Mouse (Mus musculus): Measurements from ENCODE around the gene Svs1. TPM values are rescaled to one million over a fixed set of nuclear protein-coding genes. Genes with fewer than 3 reads are reported as not detected.

The Svs1 gene
- total RNA-seq (2012; rRNA removed): not detected in 2 replicates

GRCm38 (mm10) chr6:48986444-48986990 is at the start of gene Svs1:
Gene Svs1, plus strand, starts transcription at chr6:48986861.
- H3K9ac ChIP-seq (ENCODE audit: insufficient read depth, low read depth, low read length, poor library complexity, severe bottlenecking): no peak within 1 kb of the TSS
- DNase-seq (ENCODE audit: low read depth, low spot score): no peak
- in situ Hi-C loops (cut with MboI; ENCODE audit: low sequenced_read_pairs in 2 of 2, unreplicated experiment in 2 of 2): no loop called here
- no peaks in the 10 kb centered on the region for H3K4me1 ChIP-seq (ENCODE audit: control insufficient read depth in 2 of 2, insufficient read depth in 2 of 2, low read length in 2 of 2, poor library complexity in 1 of 2)
- no peak within 1 kb of the TSS for H3K4me3 ChIP-seq (ENCODE audit: insufficient read depth in 1 of 2, low read depth in 1 of 2, low read length in 2 of 2, poor library complexity in 1 of 2, severe bottlenecking in 1 of 2)
- no peak for TF ChIP-seq HCFC1 (IDR thresholded peaks at IDR 0.05; ENCODE audit: borderline replicate concordance, insufficient read depth, low read length)
- TF ChIP-seq ZNF384 (IDR thresholded peaks at IDR 0.05; ENCODE audit: low read depth, low read length): no peak
- no peak within 1 kb of the TSS for H3K27ac ChIP-seq (ENCODE audit: insufficient read depth, low read depth, low read length, poor library complexity, severe bottlenecking)
- H3K36me3 ChIP-seq (ENCODE audit: control insufficient read depth, insufficient read depth, low read length, poor library complexity, severe bottlenecking): no peaks in the 10 kb centered on the region
- no peaks in the 10 kb centered on the region for H3K9me3 ChIP-seq (ENCODE audit: control insufficient read depth, insufficient read depth, low read depth, low read length)

DNA sequence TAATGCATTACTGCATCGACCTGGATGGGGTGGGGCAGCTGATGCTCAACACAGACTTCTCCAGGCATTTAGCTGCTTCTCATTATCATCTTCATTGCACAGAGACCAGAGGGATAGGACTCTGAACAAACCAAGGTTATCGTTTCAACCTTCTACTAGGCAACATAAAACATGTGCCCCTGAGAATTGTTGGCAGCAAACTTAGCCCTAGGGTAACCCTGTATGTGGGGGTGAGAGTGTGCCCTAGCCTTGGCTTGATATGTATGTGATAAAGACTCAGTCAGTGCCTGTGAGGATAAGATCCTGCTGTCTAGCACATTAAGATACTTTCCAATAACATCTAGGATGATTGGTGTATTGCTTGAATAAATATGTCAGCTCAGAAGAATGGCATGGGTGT is 37.1 kb upstream of the Svs1 start:
- no peak for DNase-seq (ENCODE audit: low read depth, low spot score)
- H3K4me1 ChIP-seq (ENCODE audit: control insufficient read depth in 2 of 2, insufficient read depth in 2 of 2, low read length in 2 of 2, poor library complexity in 1 of 2): no peaks in the 10 kb centered on the region
- H3K4me3 ChIP-seq (ENCODE audit: insufficient read depth in 1 of 2, low read depth in 1 of 2, low read length in 2 of 2, poor library complexity in 1 of 2, severe bottlenecking in 1 of 2): no peak overlapping the region
- TF ChIP-seq CHD2 (IDR thresholded peaks at IDR 0.05; ENCODE audit: low read depth, low read length) (no peak), MAFK (IDR thresholded peaks at IDR 0.05; ENCODE audit: insufficient read depth, low read depth, low read length) (no peak), ZNF384 (IDR thresholded peaks at IDR 0.05; ENCODE audit: low read depth, low read length) (no peak), ZC3H11A (IDR thresholded peaks at IDR 0.05; ENCODE audit: borderline replicate concordance, low read depth, low read length) (no peak), HCFC1 (IDR thresholded peaks at IDR 0.05; ENCODE audit: borderline replicate concordance, insufficient read depth, low read length) (no peak)
- no peaks in the 10 kb centered on the region for H3K9me3 ChIP-seq (ENCODE audit: control insufficient read depth, insufficient read depth, low read depth, low read length)
- H3K27ac ChIP-seq (ENCODE audit: insufficient read depth, low read depth, low read length, poor library complexity, severe bottlenecking): no peak overlapping the region
- no peaks in the 10 kb centered on the region for H3K36me3 ChIP-seq (ENCODE audit: control insufficient read depth, insufficient read depth, low read length, poor library complexity, severe bottlenecking)
- no peak overlapping the region for H3K9ac ChIP-seq (ENCODE audit: insufficient read depth, low read depth, low read length, poor library complexity, severe bottlenecking)
- in situ Hi-C loops (cut with MboI; ENCODE audit: low sequenced_read_pairs in 2 of 2, unreplicated experiment in 2 of 2): no loop called here

- H3K9ac ChIP-seq (ENCODE audit: insufficient read depth, low read depth, low read length, poor library complexity, severe bottlenecking): no peak overlapping the region
- TF ChIP-seq ZNF384 (IDR thresholded peaks at IDR 0.05; ENCODE audit: low read depth, low read length) (no peak), CHD2 (IDR thresholded peaks at IDR 0.05; ENCODE audit: low read depth, low read length) (no peak), MAFK (IDR thresholded peaks at IDR 0.05; ENCODE audit: insufficient read depth, low read depth, low read length) (no peak), ZC3H11A (IDR thresholded peaks at IDR 0.05; ENCODE audit: borderline replicate concordance, low read depth, low read length) (no peak), HCFC1 (IDR thresholded peaks at IDR 0.05; ENCODE audit: borderline replicate concordance, insufficient read depth, low read length) (no peak)
- H3K4me1 ChIP-seq (ENCODE audit: control insufficient read depth in 2 of 2, insufficient read depth in 2 of 2, low read length in 2 of 2, poor library complexity in 1 of 2): no peaks in the 10 kb centered on the region
- H3K27ac ChIP-seq (ENCODE audit: insufficient read depth, low read depth, low read length, poor library complexity, severe bottlenecking): no peak overlapping the region
- in situ Hi-C loops (cut with MboI; ENCODE audit: low sequenced_read_pairs in 2 of 2, unreplicated experiment in 2 of 2): no loop called here
- no peak overlapping the region for H3K4me3 ChIP-seq (ENCODE audit: insufficient read depth in 1 of 2, low read depth in 1 of 2, low read length in 2 of 2, poor library complexity in 1 of 2, severe bottlenecking in 1 of 2)
- no peaks in the 10 kb centered on the region for H3K36me3 ChIP-seq (ENCODE audit: control insufficient read depth, insufficient read depth, low read length, poor library complexity, severe bottlenecking)
- DNase-seq (ENCODE audit: low read depth, low spot score): no peak
- no peaks in the 10 kb centered on the region for H3K9me3 ChIP-seq (ENCODE audit: control insufficient read depth, insufficient read depth, low read depth, low read length)
These were observed 36.0 kb upstream of the Svs1 start for GRCm38 (mm10) chr6:48950676-48951075.

DNA sequence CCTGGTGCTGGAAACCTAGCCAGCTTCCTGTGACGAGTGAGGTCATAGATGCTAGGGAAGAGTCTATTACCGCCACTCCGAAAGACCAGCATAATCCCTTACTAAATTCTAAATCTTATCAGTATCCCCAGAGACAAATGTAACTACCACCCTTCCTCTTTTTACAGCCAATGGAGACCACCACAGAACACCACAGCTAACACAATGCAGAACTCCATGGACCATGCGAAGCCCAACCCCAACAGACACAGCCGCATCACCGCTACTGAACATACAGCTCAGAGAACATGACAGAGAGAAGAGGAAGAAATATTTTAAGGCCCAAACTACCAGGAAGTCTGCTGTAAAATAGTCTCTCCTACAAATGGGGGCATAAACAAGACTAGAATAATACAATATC is 35.0 kb upstream of the Svs1 start:
- no peak for TF ChIP-seq HCFC1 (IDR thresholded peaks at IDR 0.05; ENCODE audit: borderline replicate concordance, insufficient read depth, low read length)
- no peak for TF ChIP-seq ZC3H11A (IDR thresholded peaks at IDR 0.05; ENCODE audit: borderline replicate concordance, low read depth, low read length)
- no peak for TF ChIP-seq MAFK (IDR thresholded peaks at IDR 0.05; ENCODE audit: insufficient read depth, low read depth, low read length)
- TF ChIP-seq ZNF384 (IDR thresholded peaks at IDR 0.05; ENCODE audit: low read depth, low read length): no peak
- TF ChIP-seq CHD2 (IDR thresholded peaks at IDR 0.05; ENCODE audit: low read depth, low read length): no peak
- Histone ChIP-seq H3K4me3 (ENCODE audit: insufficient read depth in 1 of 2, low read depth in 1 of 2, low read length in 2 of 2, poor library complexity in 1 of 2, severe bottlenecking in 1 of 2) (no peak overlapping the region), H3K27ac (ENCODE audit: insufficient read depth, low read depth, low read length, poor library complexity, severe bottlenecking) (no peak overlapping the region), H3K9me3 (ENCODE audit: control insufficient read depth, insufficient read depth, low read depth, low read length) (no peaks in the 10 kb centered on the region), H3K36me3 (ENCODE audit: control insufficient read depth, insufficient read depth, low read length, poor library complexity, severe bottlenecking) (no peaks in the 10 kb centered on the region), H3K9ac (ENCODE audit: insufficient read depth, low read depth, low read length, poor library complexity, severe bottlenecking) (no peak overlapping the region), H3K4me1 (ENCODE audit: control insufficient read depth in 2 of 2, insufficient read depth in 2 of 2, low read length in 2 of 2, poor library complexity in 1 of 2) (no peaks in the 10 kb centered on the region)
- no peak for DNase-seq (ENCODE audit: low read depth, low spot score)
- in situ Hi-C loops (cut with MboI; ENCODE audit: low sequenced_read_pairs in 2 of 2, unreplicated experiment in 2 of 2): no loop called here

GRCm38 (mm10) chr6:48953220-48953619 is 33.4 kb upstream of the Svs1 start:
- no peaks in the 10 kb centered on the region for H3K4me1 ChIP-seq (ENCODE audit: control insufficient read depth in 2 of 2, insufficient read depth in 2 of 2, low read length in 2 of 2, poor library complexity in 1 of 2)
- no peak overlapping the region for H3K9ac ChIP-seq (ENCODE audit: insufficient read depth, low read depth, low read length, poor library complexity, severe bottlenecking)
- no peaks in the 10 kb centered on the region for H3K36me3 ChIP-seq (ENCODE audit: control insufficient read depth, insufficient read depth, low read length, poor library complexity, severe bottlenecking)
- DNase-seq (ENCODE audit: low read depth, low spot score): no peak
- in situ Hi-C loops (cut with MboI; ENCODE audit: low sequenced_read_pairs in 2 of 2, unreplicated experiment in 2 of 2): no loop called here
- no peak overlapping the region for H3K4me3 ChIP-seq (ENCODE audit: insufficient read depth in 1 of 2, low read depth in 1 of 2, low read length in 2 of 2, poor library complexity in 1 of 2, severe bottlenecking in 1 of 2)
- no peak overlapping the region for H3K27ac ChIP-seq (ENCODE audit: insufficient read depth, low read depth, low read length, poor library complexity, severe bottlenecking)
- no peaks in the 10 kb centered on the region for H3K9me3 ChIP-seq (ENCODE audit: control insufficient read depth, insufficient read depth, low read depth, low read length)
- TF ChIP-seq ZC3H11A (IDR thresholded peaks at IDR 0.05; ENCODE audit: borderline replicate concordance, low read depth, low read length): no peak
- no peak for TF ChIP-seq ZNF384 (IDR thresholded peaks at IDR 0.05; ENCODE audit: low read depth, low read length)
- no peak for TF ChIP-seq CHD2 (IDR thresholded peaks at IDR 0.05; ENCODE audit: low read depth, low read length)
- TF ChIP-seq MAFK (IDR thresholded peaks at IDR 0.05; ENCODE audit: insufficient read depth, low read depth, low read length): no peak
- no peak for TF ChIP-seq HCFC1 (IDR thresholded peaks at IDR 0.05; ENCODE audit: borderline replicate concordance, insufficient read depth, low read length)
